Mouse (Mus musculus) Muller cell, postnatal 12 days (primary cell): ENCODE measurements around the gene Fgfr1op.
"Not testable (repeated sequence)": the region's sequence is repeated elsewhere in the genome, so short reads cannot be mapped to it uniquely, and the experiment has no call there.

Experiments
- DNase-seq: peaks from one replicate; pipeline ENCODE4 v3.0.0-alpha.2; 2015; ENCODE audit errors: inconsistent ontology term

Fgfr1op gene

GRCm38 (mm10) chr17:8164701-8165607 lies at the start of gene Fgfr1op:
Fgfr1op (plus strand) TSS chr17:8165501.
- DNase-seq, result not testable (repeated sequence)

DNA sequence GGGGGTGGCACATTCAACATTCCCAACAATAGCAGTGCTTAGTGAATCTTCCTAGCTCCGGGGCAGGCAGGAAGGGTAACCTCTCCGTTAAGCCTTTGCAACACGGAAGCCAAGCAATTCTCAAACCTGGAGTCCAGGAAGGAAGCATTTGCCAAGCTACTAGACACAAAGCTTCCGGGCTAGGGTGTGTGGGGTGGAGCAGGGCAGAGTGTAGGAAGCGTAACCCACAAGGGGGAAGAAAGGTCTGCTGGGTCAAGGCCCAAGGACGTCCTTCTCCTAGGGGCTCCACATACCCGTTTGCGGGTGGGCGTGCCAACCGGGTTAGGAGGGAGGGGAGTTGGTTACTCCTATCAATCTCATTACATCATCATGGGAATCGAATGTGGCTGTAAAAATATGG lies 48.9 kb upstream of the Fgfr1op start:
- not testable (repeated sequence) for DNase-seq

DNA sequence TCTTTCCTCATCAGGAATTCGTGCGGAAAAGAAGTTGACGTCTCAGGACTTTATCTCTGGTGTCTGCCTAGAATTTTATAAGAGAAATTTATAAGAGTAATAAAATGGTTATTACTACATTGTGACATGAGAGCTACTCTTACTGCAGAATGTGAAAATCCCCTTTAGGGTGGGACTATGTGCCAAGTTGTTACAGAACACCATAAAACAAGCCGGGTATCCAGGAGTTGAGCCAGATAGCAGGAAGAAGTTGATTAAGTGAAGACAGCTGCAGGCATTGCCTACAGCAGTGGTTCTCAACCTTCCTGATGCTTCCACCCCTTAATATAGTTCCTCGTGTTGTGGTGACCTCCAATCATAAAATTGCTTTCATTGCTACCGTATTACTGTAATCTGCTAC lies 48.4 kb upstream of the Fgfr1op start:
- not testable (repeated sequence) for DNase-seq

DNA sequence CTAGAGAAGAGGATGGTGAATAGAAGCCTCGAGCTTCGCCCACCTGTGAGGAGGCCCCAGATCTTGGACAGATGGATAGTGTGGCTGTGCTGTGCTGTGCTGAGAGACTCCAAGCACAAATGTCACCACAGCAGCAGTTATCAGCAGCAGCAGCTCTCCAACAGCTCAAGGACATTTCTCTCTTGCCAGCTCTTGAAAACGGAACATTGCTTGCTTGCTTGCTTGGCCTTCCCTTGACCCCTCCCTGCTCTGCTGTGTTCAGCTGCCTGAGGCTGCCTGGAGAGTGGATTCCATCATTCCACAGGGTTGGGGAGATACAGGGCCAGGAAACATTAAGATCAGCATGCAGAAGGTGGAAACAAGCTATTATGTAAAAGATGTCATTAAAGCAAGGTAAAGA lies 42.3 kb upstream of the Fgfr1op start:
- DNase-seq, result not testable (repeated sequence)

- DNase-seq, result not testable (repeated sequence)
Observed at GRCm38 (mm10) chr17:8124586-8124985, 40.7 kb upstream of the Fgfr1op start.

GRCm38 (mm10) chr17:8128326-8128993 lies 36.8 kb upstream of the Fgfr1op start:
- not testable (repeated sequence) for DNase-seq

DNA sequence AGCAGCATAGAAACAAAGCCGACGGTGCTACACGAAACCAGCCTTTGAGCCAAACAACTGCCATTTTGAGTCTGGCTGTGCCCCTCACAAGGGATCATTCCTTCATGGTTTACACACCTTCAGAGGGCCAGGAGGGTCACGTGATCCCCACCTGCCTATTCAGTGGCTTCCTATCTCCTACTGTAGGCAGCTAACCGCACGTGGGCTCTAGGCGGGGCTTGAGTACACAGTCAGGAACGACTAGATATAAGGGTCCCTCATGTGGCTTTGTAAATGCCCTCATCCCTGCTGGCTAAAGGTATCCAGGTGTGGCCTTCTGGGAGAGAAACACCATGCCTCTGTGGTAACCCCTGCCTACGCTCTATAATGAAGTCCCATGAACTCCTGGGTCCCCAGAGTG lies 35.7 kb upstream of the Fgfr1op start:
- DNase-seq, result not testable (repeated sequence)

GRCm38 (mm10) chr17:8130849-8131248 lies 34.5 kb upstream of the Fgfr1op start:
- not testable (repeated sequence) for DNase-seq

DNA sequence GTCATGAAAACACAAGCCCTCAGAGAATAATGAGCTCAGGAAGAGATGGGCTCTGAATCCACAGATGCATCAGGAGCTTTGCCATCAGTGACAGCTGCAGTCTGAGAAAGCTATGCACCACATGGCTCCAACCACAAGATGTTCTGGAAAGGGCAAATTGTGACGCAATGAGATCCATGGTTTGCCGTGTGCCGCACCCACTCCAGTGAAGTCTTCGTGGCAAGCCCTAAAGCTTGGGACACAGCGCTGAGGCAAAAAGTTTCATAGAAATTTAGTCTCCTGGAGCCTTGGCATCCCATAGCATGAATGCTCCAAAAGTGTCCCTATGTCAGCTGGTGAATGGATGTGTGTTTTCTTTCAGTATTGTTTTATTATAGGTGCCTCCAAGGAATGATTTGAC lies 27.2 kb upstream of the Fgfr1op start:
- not testable (repeated sequence) for DNase-seq

GRCm38 (mm10) chr17:8140210-8140609 lies 25.1 kb upstream of the Fgfr1op start:
- DNase-seq, result not testable (repeated sequence)

GRCm38 (mm10) chr17:8143802-8144673 lies 21.3 kb upstream of the Fgfr1op start:
- DNase-seq, result peak; percentile 48

DNA sequence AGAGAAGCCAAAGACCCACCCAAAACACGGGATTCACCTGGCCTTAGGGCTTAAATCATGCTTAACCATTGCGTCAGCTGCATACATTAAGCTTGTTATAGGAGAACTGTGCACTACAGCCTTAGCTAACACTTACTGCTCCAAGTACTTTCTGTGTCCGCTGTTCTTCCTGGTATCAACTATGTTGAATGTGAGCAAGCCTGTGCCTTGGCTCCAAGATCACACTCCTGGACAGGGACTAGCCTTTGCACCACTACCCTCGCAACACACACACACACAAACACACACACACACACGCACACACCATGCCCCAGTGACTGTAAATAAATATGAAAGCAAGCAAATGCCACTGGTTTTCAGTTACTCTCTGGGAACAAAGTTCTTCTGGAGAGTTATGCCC lies 18.4 kb upstream of the Fgfr1op start:
- not testable (repeated sequence) for DNase-seq

DNA sequence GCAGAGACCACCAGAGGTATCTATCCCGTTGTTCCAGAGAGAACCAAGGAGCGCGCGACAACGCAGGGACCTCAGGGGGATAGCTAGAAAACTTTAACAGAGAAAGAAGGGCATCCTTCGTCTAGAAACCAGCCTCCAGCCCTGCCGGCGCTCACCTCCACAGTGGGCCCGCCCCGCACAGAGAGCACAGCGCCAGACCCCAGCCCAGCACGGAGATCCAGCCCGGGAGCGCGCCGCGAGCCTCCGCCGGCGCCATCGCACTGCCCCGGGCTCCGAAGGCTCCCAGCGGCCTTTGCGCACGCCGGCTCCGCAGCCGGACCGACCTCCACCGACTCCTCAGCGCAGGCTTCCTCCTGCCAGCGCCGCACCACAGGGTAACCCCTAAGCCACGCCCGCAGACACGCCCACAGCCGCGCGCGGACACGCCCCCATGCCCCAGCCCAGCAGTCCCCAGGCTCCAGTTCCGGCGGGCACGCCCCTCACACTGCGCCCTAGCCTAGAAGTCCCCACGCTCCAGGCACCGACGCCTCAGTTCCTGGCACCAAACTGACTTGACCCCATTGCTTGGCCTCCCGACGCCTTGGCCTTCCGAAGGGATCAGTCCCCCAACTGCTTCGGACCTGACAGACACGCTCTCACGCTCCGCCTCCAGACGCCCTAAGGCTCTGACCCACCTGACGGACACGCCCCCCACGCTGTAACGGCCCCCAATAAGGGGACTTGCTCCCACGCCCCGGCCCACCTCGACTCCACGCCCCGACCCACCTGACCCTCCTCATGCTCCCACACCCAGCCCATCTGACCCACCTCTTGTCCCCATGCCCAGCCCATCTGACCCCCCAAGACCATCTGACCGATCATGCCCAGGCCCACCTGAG lies 17.6 kb upstream of the Fgfr1op start, which contains the start of the genes Gm49673 and Rnaset2a:
TSS of gene Gm49673 (minus strand) at position 350 of the 878 bp plus-strand sequence.
TSS of gene Rnaset2a (minus strand) at position 659 of the 878 bp plus-strand sequence.
- DNase-seq, result peak; percentile 43

DNA sequence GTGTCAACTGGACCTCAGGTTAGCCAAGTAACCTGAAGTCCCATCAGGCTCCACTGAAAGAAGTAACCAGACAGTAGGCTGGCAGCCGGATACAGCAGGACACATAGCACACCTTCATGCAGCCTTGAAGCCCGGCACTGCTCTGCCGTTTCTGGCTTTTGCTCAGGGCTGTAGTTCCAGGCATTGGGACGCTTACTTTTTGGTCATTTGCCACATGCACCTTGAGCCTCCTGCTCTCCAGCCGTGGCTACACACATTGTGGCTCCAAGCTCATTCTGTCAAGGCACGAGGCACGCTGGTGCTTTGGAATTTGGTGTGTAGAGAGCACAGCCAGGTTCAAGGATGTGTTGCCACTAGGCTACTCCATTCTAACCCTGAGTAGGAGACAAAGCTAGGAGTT lies 10.3 kb upstream of the Fgfr1op start:
- not testable (repeated sequence) for DNase-seq

DNA sequence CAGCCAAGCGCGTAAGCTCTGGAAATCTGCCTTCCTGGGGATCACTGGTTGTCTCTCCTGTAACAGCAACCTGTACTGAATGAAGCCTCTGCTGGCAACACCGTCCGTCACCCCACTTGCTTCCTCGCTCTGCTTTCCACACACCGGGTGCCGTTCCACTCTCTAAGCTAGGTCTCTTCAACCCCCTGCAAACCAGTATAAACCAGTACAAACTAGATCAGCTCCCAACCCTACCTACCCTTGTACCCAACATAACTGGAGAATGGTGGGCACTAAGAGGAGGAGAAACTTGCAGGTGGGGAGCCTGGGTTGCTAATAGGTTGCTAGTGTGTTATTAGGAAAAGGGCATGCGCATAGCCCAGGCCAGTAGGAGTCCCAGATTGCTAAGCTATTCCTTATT lies 9.3 kb upstream of the Fgfr1op start:
- not testable (repeated sequence) for DNase-seq

DNA sequence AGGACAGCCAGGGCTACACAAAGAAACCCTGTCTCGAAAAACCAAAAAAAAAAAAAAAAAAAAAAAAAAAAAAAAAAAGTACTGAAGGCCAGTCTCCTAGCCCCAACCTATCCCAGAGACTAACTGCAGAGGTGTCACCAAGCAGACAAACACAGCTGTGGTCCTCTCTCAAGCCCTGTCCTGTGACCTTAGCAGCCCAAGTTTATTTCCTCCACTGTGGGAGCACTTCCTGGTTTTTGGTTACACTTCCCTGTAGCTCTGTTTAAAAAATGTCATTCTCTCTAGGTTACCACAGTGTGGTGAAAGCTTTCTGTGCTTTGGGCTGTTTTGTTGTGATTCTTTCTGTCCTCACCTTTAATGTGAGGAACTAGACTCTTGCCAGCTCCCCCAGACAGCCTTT lies 6.7 kb upstream of the Fgfr1op start:
- not testable (repeated sequence) for DNase-seq

DNA sequence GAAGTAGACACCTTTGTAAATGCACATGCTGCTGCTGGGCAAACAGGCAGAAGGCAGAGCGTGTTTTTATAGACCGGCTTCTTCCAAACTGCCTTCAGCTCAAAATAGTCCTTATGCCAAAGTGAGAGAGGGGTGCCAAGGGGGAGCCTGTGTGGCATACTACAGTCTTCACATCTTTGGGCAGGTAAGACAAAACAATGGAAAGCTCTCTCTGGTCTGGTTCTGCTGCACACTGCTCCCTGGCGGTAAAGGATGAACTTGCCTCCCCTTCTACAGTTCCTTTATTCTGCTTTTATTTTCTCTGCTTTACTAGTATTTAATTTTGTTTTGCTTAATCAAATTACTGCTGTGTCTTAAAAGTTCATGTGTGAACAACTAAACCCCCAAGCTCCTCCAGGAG lies 4.3 kb upstream of the Fgfr1op start:
- not testable (repeated sequence) for DNase-seq

- DNase-seq, result peak; percentile 33
Observed at GRCm38 (mm10) chr17:8165608-8165945, 276 bp downstream of the Fgfr1op start.

- not testable (repeated sequence) for DNase-seq
Observed at GRCm38 (mm10) chr17:8165977-8166376, 676 bp downstream of the Fgfr1op start.

GRCm38 (mm10) chr17:8166454-8166853 lies 1.2 kb downstream of the Fgfr1op start:
- DNase-seq, result not testable (repeated sequence)

- DNase-seq, result not testable (repeated sequence)
Observed at GRCm38 (mm10) chr17:8167436-8167835, 2.1 kb downstream of the Fgfr1op start.
